ENCODE assay signal across 8 mouse cellular contexts in the genomic region with DNA sequence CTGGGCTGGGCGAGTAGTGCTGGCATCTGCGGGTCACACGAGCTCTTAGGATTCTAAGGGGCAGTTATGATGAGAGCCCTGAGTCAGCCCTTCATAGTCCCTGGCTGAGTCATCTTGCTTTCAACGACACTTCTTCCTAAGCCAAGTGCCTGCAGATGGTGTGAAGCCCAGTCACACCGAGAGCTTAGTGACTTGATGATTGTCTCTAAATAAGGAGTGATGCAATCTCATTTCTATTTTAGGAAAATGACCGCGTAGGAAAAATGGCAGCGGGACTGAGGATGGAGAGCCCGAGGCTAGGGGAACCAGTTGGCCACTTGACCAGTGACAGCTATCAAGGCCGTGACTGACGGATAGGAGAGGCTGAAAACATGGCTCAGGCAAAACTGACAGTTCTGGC.
DNase-seq lines count a peak whose midpoint lies in the region.

No protein-coding gene starts in this region.

- peak; percentile 10 for DNase-seq in embryo, embryonic 9.5 days (ENCODE audit: extremely low spot score)
- no peak for DNase-seq in embryo, embryonic 10 days (ENCODE audit: low spot score)
- peak; percentile 79 for DNase-seq in 3T3-L1 (ENCODE audit: low read depth, low spot score)
- DNase-seq in cerebellum, adult 9-10 months, result peak; percentile 70
- DNase-seq in heart, adult 9 months (ENCODE audit: low spot score in 2 of 2), result peak; percentile 46 to 56
- DNase-seq in lung, postnatal 25 days (ENCODE audit: low spot score), result peak; percentile 24
- no peak for DNase-seq in urinary bladder, postnatal 25 days (ENCODE audit: low spot score)
- DNase-seq in layer of hippocampus, postnatal 14 days (ENCODE audit: low spot score in 2 of 2), result no peak

Comparison
In these comparisons a context has a peak if more than half of its experiments do, and no peak if none do; other contexts are left out.
1. DNase-seq: peak in embryo, embryonic 9.5 days (single experiment), 3T3-L1 (single experiment), cerebellum, adult 9-10 months (single experiment), heart, adult 9 months (2 of 2) and lung, postnatal 25 days (single experiment); none in embryo, embryonic 10 days (single experiment), urinary bladder, postnatal 25 days (single experiment) and layer of hippocampus, postnatal 14 days (0 of 2).